Comparison of ENCODE assay signal across 24 mouse cellular contexts in genomic region chr19:3950331-3950730, GRCm38 (mm10). TPM values are rescaled to one million over a fixed set of nuclear protein-coding genes. Genes with fewer than 3 reads are reported as not detected.
DNase-seq lines count a peak whose midpoint lies in the region; ATAC-seq and TF ChIP-seq lines count a peak whose summit lies in the region.
"Had no signal": no experiment of that assay in that cellular context is flagged by ENCODE, and none has a peak within 500 bp of the region (broad histone marks: within the 10 kb centered on the region; RNA-seq: fewer than 3 reads in every experiment).

No protein-coding gene starts in this region.

- H3K9me3 ChIP-seq in kidney, embryonic 16.5 days (ENCODE audit: low read length) = no peaks in the 10 kb centered on the region
- no peaks in the 10 kb centered on the region for H3K9me3 ChIP-seq in kidney, postnatal 0 days (replicated peaks; ENCODE audit: low read length)
- H3K9me3 ChIP-seq in ES-E14 (ENCODE audit: control insufficient read depth, insufficient read depth, low read depth, low read length) = no peaks in the 10 kb centered on the region
- no peaks in the 10 kb centered on the region for H3K9me3 ChIP-seq in hindbrain, embryonic 10.5 days
- H3K9me3 ChIP-seq: embryonic facial prominence, embryonic 12.5 days; forebrain, embryonic 15.5 days; heart, embryonic 15.5 days had no signal

- H3K27me3 ChIP-seq in kidney, embryonic 16.5 days (ENCODE audit: insufficient read depth, low read length) = no peaks in the 10 kb centered on the region
- no peaks in the 10 kb centered on the region for H3K27me3 ChIP-seq in kidney, postnatal 0 days (ENCODE audit: insufficient read depth, low read length)
- H3K27me3 ChIP-seq in hindbrain, embryonic 10.5 days (ENCODE audit: insufficient read depth, poor library complexity, severe bottlenecking) = no peaks in the 10 kb centered on the region; the same call in 1 of the 2 replicates
- H3K27me3 ChIP-seq: embryonic facial prominence, embryonic 12.5 days; forebrain, embryonic 15.5 days had no signal

- H3K9ac ChIP-seq in kidney, embryonic 16.5 days (replicated peaks; ENCODE audit: low read length) = no peak overlapping the region
- H3K9ac ChIP-seq in kidney, postnatal 0 days (ENCODE audit: low read depth, low read length) = no peak overlapping the region
- H3K9ac ChIP-seq in ES-E14 (ENCODE audit: insufficient read depth, low read depth, low read length, poor library complexity, severe bottlenecking) = no peak overlapping the region
- H3K9ac ChIP-seq: embryonic facial prominence, embryonic 12.5 days; forebrain, embryonic 15.5 days; heart, embryonic 15.5 days had no signal

- peak; percentile 62 for DNase-seq in kidney, adult 11 months
- DNase-seq in kidney, postnatal 0 days (ENCODE audit: low spot score) = no peak
- DNase-seq in kidney, postnatal 4 days = no peak
- DNase-seq in ES-E14 (ENCODE audit: low read depth, low spot score) = no peak
- peak; percentile 81 for DNase-seq in yolk sac, embryonic 10.5 days (ENCODE audit: low spot score)
- no peak for DNase-seq in hindbrain, embryonic 10.5 days (ENCODE audit: low spot score)
- DNase-seq: adrenal gland, postnatal 14 days; cerebellum, adult 11-12 months; cerebellum, adult 9-10 months; cerebellum, postnatal 25 days; gastrocnemius, postnatal 14 days; heart, adult 2 months; heart, postnatal 14 days had no signal

- H3K4me1 ChIP-seq in kidney, embryonic 16.5 days (ENCODE audit: insufficient read depth, low read length) = peaks cover 11% of the 10 kb centered on the region; the same call in 1 of the 2 replicates
- H3K4me1 ChIP-seq in kidney, postnatal 0 days (replicated peaks; ENCODE audit: insufficient read depth, low read length) = no peaks in the 10 kb centered on the region
- H3K4me1 ChIP-seq in ES-E14 (ENCODE audit: control insufficient read depth in 2 of 2, insufficient read depth in 2 of 2, low read length in 2 of 2, poor library complexity in 1 of 2) = peaks cover 0 to 3% of the 10 kb centered on the region in 2 experiments; a peak in 1 of 4 replicates
- H3K4me1 ChIP-seq in hindbrain, embryonic 10.5 days (replicated peaks) = 0 out of 2 replicates have a peak, but pooled peaks cover 9% of the 10 kb centered on the region
- H3K4me1 ChIP-seq: embryonic facial prominence, embryonic 12.5 days; forebrain, embryonic 15.5 days had no signal

- no peak overlapping the region for H3K4me3 ChIP-seq in kidney, embryonic 16.5 days (ENCODE audit: low read length)
- H3K4me3 ChIP-seq in kidney, postnatal 0 days (replicated peaks; ENCODE audit: low read depth, low read length) = no peak overlapping the region
- no peak overlapping the region for H3K4me3 ChIP-seq in ES-E14 (ENCODE audit: insufficient read depth in 1 of 2, low read depth in 1 of 2, low read length in 2 of 2, poor library complexity in 1 of 2, severe bottlenecking in 1 of 2)
- no peak overlapping the region for H3K4me3 ChIP-seq in hindbrain, embryonic 10.5 days
- H3K4me3 ChIP-seq: embryonic facial prominence, embryonic 12.5 days; forebrain, embryonic 15.5 days; heart, adult 2 months; heart, embryonic 15.5 days had no signal

- no peak for ATAC-seq in kidney, embryonic 16.5 days (ENCODE audit: low FRiP score, low TSS enrichment)
- ATAC-seq in kidney, postnatal 0 days (replicated peaks; ENCODE audit: low FRiP score, low read depth) = peak; percentile 33; the same call in 1 of the 2 replicates
- ATAC-seq: activated CD4-positive, CD25-positive, alpha-beta regulatory T cell, adult 4 months; forebrain, embryonic 15.5 days; Patski had no signal

- in situ Hi-C loops in ES-E14 (cut with MboI; ENCODE audit: low sequenced_read_pairs in 2 of 2, unreplicated experiment in 2 of 2) = no loop called here

- H3K27ac ChIP-seq in kidney, embryonic 16.5 days (ENCODE audit: low read length) = no peak overlapping the region
- peak overlapping the region; percentile 8; the same call in 1 of the 2 replicates for H3K27ac ChIP-seq in kidney, postnatal 0 days
- H3K27ac ChIP-seq in ES-E14 (ENCODE audit: insufficient read depth, low read depth, low read length, poor library complexity, severe bottlenecking) = no peak overlapping the region
- no peak overlapping the region for H3K27ac ChIP-seq in hindbrain, embryonic 10.5 days
- H3K27ac ChIP-seq: embryonic facial prominence, embryonic 12.5 days; forebrain, embryonic 15.5 days; heart, adult 2 months; heart, embryonic 15.5 days had no signal

- no peak overlapping the region for H3K4me2 ChIP-seq in kidney, embryonic 16.5 days (replicated peaks; ENCODE audit: low read depth, low read length)
- H3K4me2 ChIP-seq in kidney, postnatal 0 days (ENCODE audit: low read length) = no peak overlapping the region
- H3K4me2 ChIP-seq: embryonic facial prominence, embryonic 12.5 days; forebrain, embryonic 15.5 days; heart, embryonic 11.5 days; heart, embryonic 15.5 days had no signal

- WGBS in kidney, embryonic 16.5 days = 67% methylated on average over 3 of the region's 3 CpGs
- 66% methylated on average over 3 of the region's 3 CpGs for WGBS in kidney, postnatal 0 days
- 84% methylated on average over 3 of the region's 3 CpGs for WGBS in hindbrain, embryonic 10.5 days

- H3K36me3 ChIP-seq in kidney, embryonic 16.5 days (ENCODE audit: insufficient read depth, low read length) = no peaks in the 10 kb centered on the region
- H3K36me3 ChIP-seq in kidney, postnatal 0 days (ENCODE audit: insufficient read depth, low read length) = no peaks in the 10 kb centered on the region
- no peaks in the 10 kb centered on the region for H3K36me3 ChIP-seq in ES-E14 (ENCODE audit: control insufficient read depth, insufficient read depth, low read length, poor library complexity, severe bottlenecking)
- no peaks in the 10 kb centered on the region for H3K36me3 ChIP-seq in hindbrain, embryonic 10.5 days
- H3K36me3 ChIP-seq: embryonic facial prominence, embryonic 12.5 days; forebrain, embryonic 15.5 days; heart, embryonic 15.5 days had no signal

- TF ChIP-seq CTCF in kidney, postnatal 0 days (IDR thresholded peaks at IDR 0.05; ENCODE audit: low read depth) = no peak

TF ChIP-seq in ES-E14, 5 proteins besides CTCF, POLR2A, EP300 and RAD21:
- no peak for TF ChIP-seq ZNF384 (IDR thresholded peaks at IDR 0.05; ENCODE audit: low read depth, low read length)
- no peak for TF ChIP-seq CHD2 (IDR thresholded peaks at IDR 0.05; ENCODE audit: low read depth, low read length)
- TF ChIP-seq HCFC1 (IDR thresholded peaks at IDR 0.05; ENCODE audit: borderline replicate concordance, insufficient read depth, low read length) = no peak
- no peak for TF ChIP-seq ZC3H11A (IDR thresholded peaks at IDR 0.05; ENCODE audit: borderline replicate concordance, low read depth, low read length)
- 0 out of 2 replicates have a peak, but pooled peaks have one; percentile 23 for TF ChIP-seq MAFK (IDR thresholded peaks at IDR 0.05; ENCODE audit: insufficient read depth, low read depth, low read length)
TF ChIP-seq in ES-E14: peak in this region for 1.

RNA-seq across cellular contexts. Expression of gene Aldh3b3, which starts 8.1 kb away (rescaled TPM):
- not detected in 2 replicates for polyA plus RNA-seq in kidney, embryonic 16.5 days (2015; fragmentation: Nextera tagmentation; extraction: Ambion mirVana)
- polyA plus RNA-seq in kidney, postnatal 0 days (2015; fragmentation: Nextera tagmentation; extraction: Ambion mirVana) = 0.07 TPM in 1 of 2 replicates, not detected in the other
- not detected in 2 replicates for total RNA-seq in ES-E14 (2012; rRNA removed)
- polyA plus RNA-seq in hindbrain, embryonic 10.5 days (2016; fragmentation: Nextera tagmentation; extraction: Ambion mirVana) = not detected in 2 replicates
- total RNA-seq: gastrocnemius, postnatal 14 days; hematopoietic stem cell, adult 5-6 weeks had no signal
- polyA plus RNA-seq: activated CD4-positive, CD25-positive, alpha-beta regulatory T cell, adult 4 months; C2C12; cortical plate, adult 2 months; embryonic facial prominence, embryonic 12.5 days; forebrain, embryonic 11.5 days; forebrain, embryonic 15.5 days; heart, embryonic 11.5 days; heart, embryonic 15.5 days had no signal

RNA-seq across cellular contexts. Expression of gene Unc93b1, which starts 15.3 kb away (rescaled TPM):
- polyA plus RNA-seq in kidney, embryonic 16.5 days (2015; fragmentation: Nextera tagmentation; extraction: Ambion mirVana) = 19.4 and 23.1 TPM in 2 replicates
- 24.2 and 25.5 TPM in 2 replicates for polyA plus RNA-seq in kidney, postnatal 0 days (2015; fragmentation: Nextera tagmentation; extraction: Ambion mirVana)
- 3.9 and 9.5 TPM in 2 replicates for total RNA-seq in ES-E14 (2012; rRNA removed)
- 6.3 and 8.8 TPM in 2 replicates for polyA plus RNA-seq in hindbrain, embryonic 10.5 days (2016; fragmentation: Nextera tagmentation; extraction: Ambion mirVana)
- polyA plus RNA-seq: Patski had no signal

RNA-seq across cellular contexts. Expression of gene Aldh3b1, which starts 20.7 kb away (rescaled TPM):
- polyA plus RNA-seq in kidney, embryonic 16.5 days (2015; fragmentation: Nextera tagmentation; extraction: Ambion mirVana) = 3.9 and 5.1 TPM in 2 replicates
- 3.8 and 3.9 TPM in 2 replicates for polyA plus RNA-seq in kidney, postnatal 0 days (2015; fragmentation: Nextera tagmentation; extraction: Ambion mirVana)
- total RNA-seq in ES-E14 (2012; rRNA removed) = 0.76 and 1.4 TPM in 2 replicates
- 0.71 and 0.81 TPM in 2 replicates for polyA plus RNA-seq in hindbrain, embryonic 10.5 days (2016; fragmentation: Nextera tagmentation; extraction: Ambion mirVana)

RNA-seq across cellular contexts. Expression of gene Aldh3b2, which starts 21.8 kb away (rescaled TPM):
- polyA plus RNA-seq in kidney, embryonic 16.5 days (2015; fragmentation: Nextera tagmentation; extraction: Ambion mirVana) = 3.7 and 5.1 TPM in 2 replicates
- polyA plus RNA-seq in kidney, postnatal 0 days (2015; fragmentation: Nextera tagmentation; extraction: Ambion mirVana) = 4.2 and 5.8 TPM in 2 replicates
- total RNA-seq in ES-E14 (2012; rRNA removed) = 0.21 and 0.62 TPM in 2 replicates
- 0.91 and 2.0 TPM in 2 replicates for polyA plus RNA-seq in hindbrain, embryonic 10.5 days (2016; fragmentation: Nextera tagmentation; extraction: Ambion mirVana)
- total RNA-seq: hematopoietic stem cell, adult 5-6 weeks had no signal
- polyA plus RNA-seq: activated CD4-positive, CD25-positive, alpha-beta regulatory T cell, adult 4 months; C2C12 had no signal

RNA-seq across cellular contexts. Expression of gene Acy3, which starts 36.0 kb away (rescaled TPM):
- polyA plus RNA-seq in kidney, embryonic 16.5 days (2015; fragmentation: Nextera tagmentation; extraction: Ambion mirVana) = 44.8 and 47.5 TPM in 2 replicates
- 83.9 and 92.6 TPM in 2 replicates for polyA plus RNA-seq in kidney, postnatal 0 days (2015; fragmentation: Nextera tagmentation; extraction: Ambion mirVana)
- total RNA-seq in ES-E14 (2012; rRNA removed) = 2.1 and 2.4 TPM in 2 replicates
- polyA plus RNA-seq in hindbrain, embryonic 10.5 days (2016; fragmentation: Nextera tagmentation; extraction: Ambion mirVana) = 2.6 and 2.9 TPM in 2 replicates

Comparison
In these comparisons a context has a peak if more than half of its experiments do, and no peak if none do; other contexts are left out.
1. DNase-seq: peak in kidney, adult 11 months (single experiment) and yolk sac, embryonic 10.5 days (single experiment); none in kidney, postnatal 0 days (single experiment), kidney, postnatal 4 days (0 of 2), ES-E14 (single experiment) and hindbrain, embryonic 10.5 days (single experiment).